Mouse (Mus musculus): ENCODE results near the gene Camk2g.

DNA sequence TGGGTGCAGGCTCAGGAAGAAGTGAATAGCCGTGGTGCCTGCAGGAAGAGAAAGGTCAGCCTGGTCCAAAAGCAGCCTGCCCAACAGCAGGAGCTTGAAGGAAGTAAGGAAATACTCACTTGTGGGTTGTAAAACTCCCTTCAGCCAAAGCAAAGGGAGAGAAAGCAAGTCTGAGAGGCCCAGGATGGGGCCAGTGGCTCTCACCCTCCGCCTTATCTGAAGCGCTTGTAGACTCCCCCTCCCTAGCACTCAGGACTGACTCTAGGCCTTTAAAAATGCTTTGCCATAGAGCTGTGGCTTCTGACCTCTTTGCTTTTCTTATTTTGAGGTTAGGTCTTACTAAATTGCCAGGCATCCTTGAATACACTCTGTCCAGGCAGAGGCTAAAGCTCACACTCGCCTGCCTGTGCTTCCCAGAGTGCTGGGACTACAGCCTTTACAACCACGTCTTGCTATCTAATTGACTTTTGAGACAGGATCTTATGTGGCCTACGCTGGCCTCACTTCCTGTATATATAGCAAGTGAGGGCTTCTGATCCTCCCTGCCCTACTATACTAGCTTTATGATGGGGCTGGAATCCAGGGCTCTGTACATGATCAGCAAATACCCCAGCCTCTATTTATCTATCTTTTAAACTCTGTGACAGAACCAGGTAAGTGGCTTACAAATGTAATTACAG lies 68.1 kb downstream of the Camk2g start:
- no peak for TF ChIP-seq POLR2A (IDR thresholded peaks at IDR 0.05; ENCODE audit: control insufficient read depth, low read depth, low read length)
- no peak for TF ChIP-seq CTCF (IDR thresholded peaks at IDR 0.05; ENCODE audit: control insufficient read depth, insufficient read depth, insufficient replicate concordance, low read depth, low read length)
